Mouse (Mus musculus): ENCODE measurements around the gene Best2. TPM values are rescaled to one million over a fixed set of nuclear protein-coding genes. Genes with fewer than 3 reads are reported as not detected.

Gene Best2
- not detected for total RNA-seq (2021)

GRCm38 (mm10) chr8:85014431-85014830, at the start of gene Best2:
Gene Best2 (minus strand): TSS chr8:85014531.
- intact Hi-C loops (cut with DNase I): no loop called here
- no peak for DNase-seq

- DNase-seq: no peak
- intact Hi-C loops (cut with DNase I): no loop called here
These were observed 48.3 kb upstream of the Best2 start for GRCm38 (mm10) chr8:85062603-85063002.

- peak; percentile 88 for DNase-seq
- intact Hi-C loops (cut with DNase I): no loop called here
These were observed 45.7 kb upstream of the Best2 start, which contains the start of gene Fbxw9 for GRCm38 (mm10) chr8:85059879-85060616. Gene Fbxw9 (plus strand): TSS chr8:85060055.

- intact Hi-C loops (cut with DNase I): no loop called here
These were observed 43.0 kb upstream of the Best2 start for GRCm38 (mm10) chr8:85057367-85057766.

GRCm38 (mm10) chr8:85043619-85044018, 29.3 kb upstream of the Best2 start:
- DNase-seq: no peak
- intact Hi-C loops (cut with DNase I): no loop called here

More at GRCm38 (mm10) chr8:85057367-85057766, 43.0 kb upstream of the Best2 start:
- no peak for DNase-seq

- intact Hi-C loops (cut with DNase I): no loop called here
- DNase-seq: peak; percentile 37
These were observed 23.6 kb upstream of the Best2 start for GRCm38 (mm10) chr8:85037681-85038531.

- peak; percentile 61 for DNase-seq
- intact Hi-C loops (cut with DNase I): no loop called here
These were observed 23.0 kb upstream of the Best2 start for GRCm38 (mm10) chr8:85037366-85037680.

GRCm38 (mm10) chr8:85036718-85037365, 22.5 kb upstream of the Best2 start, which contains the start of gene Tnpo2:
Gene Tnpo2 (plus strand): TSS chr8:85036915.
- intact Hi-C loops (cut with DNase I): no loop called here
- DNase-seq: peak; percentile 92

- DNase-seq: no peak
- intact Hi-C loops (cut with DNase I): no loop called here
These were observed 22.0 kb upstream of the Best2 start for GRCm38 (mm10) chr8:85036381-85036717.

- DNase-seq: no peak
- intact Hi-C loops (cut with DNase I): no loop called here
These were observed 21.5 kb upstream of the Best2 start for GRCm38 (mm10) chr8:85035728-85036310.

- no peak for DNase-seq
- intact Hi-C loops (cut with DNase I): no loop called here
These were observed 20.9 kb upstream of the Best2 start for GRCm38 (mm10) chr8:85035165-85035727.

- DNase-seq: peak; percentile 80
- intact Hi-C loops (cut with DNase I): no loop called here
These were observed 20.4 kb upstream of the Best2 start for GRCm38 (mm10) chr8:85034764-85035163.

GRCm38 (mm10) chr8:85033867-85034266, 19.5 kb upstream of the Best2 start:
- intact Hi-C loops (cut with DNase I): no loop called here
- DNase-seq: no peak

GRCm38 (mm10) chr8:85032622-85033311, 18.4 kb upstream of the Best2 start:
- DNase-seq: no peak
- intact Hi-C loops (cut with DNase I): no loop called here

GRCm38 (mm10) chr8:85029271-85029670, 14.9 kb upstream of the Best2 start:
- intact Hi-C loops (cut with DNase I): no loop called here
- DNase-seq: no peak

- intact Hi-C loops (cut with DNase I): no loop called here
- DNase-seq: no peak
These were observed 13.6 kb upstream of the Best2 start for GRCm38 (mm10) chr8:85027922-85028321.

- intact Hi-C loops (cut with DNase I): no loop called here
These were observed 13.2 kb upstream of the Best2 start for GRCm38 (mm10) chr8:85027516-85027855.

GRCm38 (mm10) chr8:85026670-85027515, 12.6 kb upstream of the Best2 start, which contains the start of gene Trir:
Gene Trir (plus strand): TSS chr8:85026823.
- intact Hi-C loops (cut with DNase I): no loop called here
- peak; percentile 97 for DNase-seq

More at GRCm38 (mm10) chr8:85027516-85027855, 13.2 kb upstream of the Best2 start:
- DNase-seq: no peak

All from left cerebral cortex, postnatal 4 days (tissue).